Mouse (Mus musculus): ENCODE data around the gene Kcng3. TPM values are rescaled to one million over a fixed set of nuclear protein-coding genes. Genes with fewer than 3 reads are reported as not detected.

The Kcng3 gene
- total and polyA plus RNA-seq, 3 experiments: 0.05 TPM; not detected in 2

GRCm38 (mm10) chr17:83600976-83601375 is 30.7 kb downstream of the Kcng3 start:
- no peaks in the 10 kb centered on the region for H3K4me1 ChIP-seq (ENCODE audit: insufficient read depth, low read depth, low read length)
- TF ChIP-seq GATA1 (IDR thresholded peaks at IDR 0.05; ENCODE audit: borderline replicate concordance, low read length): no peak
- no peak for TF ChIP-seq TAL1 (conservative IDR thresholded peaks at IDR 0.05; ENCODE audit: low read depth, low read length)
- TF ChIP-seq GATA2 (IDR thresholded peaks at IDR 0.05; ENCODE audit: borderline replicate concordance, low read depth, low read length): no peak
- TF ChIP-seq CTCF (IDR thresholded peaks at IDR 0.05; ENCODE audit: low read depth, low read length): no peak
- TF ChIP-seq POLR2AphosphoS5 (IDR thresholded peaks at IDR 0.05; ENCODE audit: insufficient replicate concordance, low read depth, low read length): no peak

GRCm38 (mm10) chr17:83595966-83596365 is 35.7 kb downstream of the Kcng3 start:
- no peak for ATAC-seq (ENCODE audit: extremely low read depth, insufficient number of reproducible peaks, low FRiP score, poor library complexity, severe bottlenecking)
- peaks cover 10% of the 10 kb centered on the region; the same call in 1 of the 2 replicates for H3K27me3 ChIP-seq (ENCODE audit: insufficient read depth, low read length)
- no peaks in the 10 kb centered on the region for H3K4me1 ChIP-seq (ENCODE audit: insufficient read depth, low read depth, low read length)
- no peak for DNase-seq (ENCODE audit: low spot score)
- TF ChIP-seq GATA1 (IDR thresholded peaks at IDR 0.05; ENCODE audit: borderline replicate concordance, low read length): no peak
- no peak for TF ChIP-seq GATA2 (IDR thresholded peaks at IDR 0.05; ENCODE audit: borderline replicate concordance, low read depth, low read length)
- TF ChIP-seq TAL1 (conservative IDR thresholded peaks at IDR 0.05; ENCODE audit: low read depth, low read length): no peak
- no peak for TF ChIP-seq POLR2AphosphoS5 (IDR thresholded peaks at IDR 0.05; ENCODE audit: insufficient replicate concordance, low read depth, low read length)
- no peak for TF ChIP-seq CTCF (IDR thresholded peaks at IDR 0.05; ENCODE audit: low read depth, low read length)
- H3K9me3 ChIP-seq (replicated peaks): peaks cover 7% of the 10 kb centered on the region
- no peaks in the 10 kb centered on the region for H3K36me3 ChIP-seq (replicated peaks)
- no peak overlapping the region for H3K4me3 ChIP-seq (ENCODE audit: low read depth, low read length)

More at GRCm38 (mm10) chr17:83600976-83601375, 30.7 kb downstream of the Kcng3 start:
- Histone ChIP-seq H3K36me3 (replicated peaks) (no peaks in the 10 kb centered on the region), H3K4me3 (ENCODE audit: low read depth, low read length) (no peak overlapping the region), H3K27me3 (ENCODE audit: insufficient read depth, low read length) (peaks cover 5% of the 10 kb centered on the region; the same call in 1 of the 2 replicates), H3K9me3 (replicated peaks) (no peaks in the 10 kb centered on the region)
- DNase-seq (ENCODE audit: low spot score) (no peak), ATAC-seq (ENCODE audit: extremely low read depth, insufficient number of reproducible peaks, low FRiP score, poor library complexity, severe bottlenecking) (no peak)

- no peak for ATAC-seq (ENCODE audit: extremely low read depth, insufficient number of reproducible peaks, low FRiP score, poor library complexity, severe bottlenecking)
- Histone ChIP-seq H3K9me3 (replicated peaks) (peaks cover 12% of the 10 kb centered on the region), H3K4me1 (ENCODE audit: insufficient read depth, low read depth, low read length) (no peaks in the 10 kb centered on the region), H3K4me3 (ENCODE audit: low read depth, low read length) (no peak overlapping the region), H3K36me3 (replicated peaks) (no peaks in the 10 kb centered on the region), H3K27me3 (ENCODE audit: insufficient read depth, low read length) (peaks cover 12% of the 10 kb centered on the region; the same call in 1 of the 2 replicates)
- TF ChIP-seq GATA2 (IDR thresholded peaks at IDR 0.05; ENCODE audit: borderline replicate concordance, low read depth, low read length): no peak
- no peak for TF ChIP-seq GATA1 (IDR thresholded peaks at IDR 0.05; ENCODE audit: borderline replicate concordance, low read length)
- no peak for TF ChIP-seq POLR2AphosphoS5 (IDR thresholded peaks at IDR 0.05; ENCODE audit: insufficient replicate concordance, low read depth, low read length)
- TF ChIP-seq CTCF (IDR thresholded peaks at IDR 0.05; ENCODE audit: low read depth, low read length): no peak
- no peak for TF ChIP-seq TAL1 (conservative IDR thresholded peaks at IDR 0.05; ENCODE audit: low read depth, low read length)
- no peak for DNase-seq (ENCODE audit: low spot score)
Measured at GRCm38 (mm10) chr17:83594526-83594925, 37.2 kb downstream of the Kcng3 start.

- no peak for ATAC-seq (ENCODE audit: extremely low read depth, insufficient number of reproducible peaks, low FRiP score, poor library complexity, severe bottlenecking)
- Histone ChIP-seq H3K4me1 (ENCODE audit: insufficient read depth, low read depth, low read length) (no peaks in the 10 kb centered on the region), H3K4me3 (ENCODE audit: low read depth, low read length) (no peak overlapping the region), H3K9me3 (replicated peaks) (peaks cover 15% of the 10 kb centered on the region), H3K27me3 (ENCODE audit: insufficient read depth, low read length) (peaks cover 10% of the 10 kb centered on the region; the same call in 1 of the 2 replicates), H3K36me3 (replicated peaks) (no peaks in the 10 kb centered on the region)
- TF ChIP-seq POLR2AphosphoS5 (IDR thresholded peaks at IDR 0.05; ENCODE audit: insufficient replicate concordance, low read depth, low read length): no peak
- no peak for TF ChIP-seq TAL1 (conservative IDR thresholded peaks at IDR 0.05; ENCODE audit: low read depth, low read length)
- no peak for TF ChIP-seq GATA1 (IDR thresholded peaks at IDR 0.05; ENCODE audit: borderline replicate concordance, low read length)
- TF ChIP-seq GATA2 (IDR thresholded peaks at IDR 0.05; ENCODE audit: borderline replicate concordance, low read depth, low read length): no peak
- TF ChIP-seq CTCF (IDR thresholded peaks at IDR 0.05; ENCODE audit: low read depth, low read length): no peak
- DNase-seq (ENCODE audit: low spot score): no peak
Measured at GRCm38 (mm10) chr17:83593396-83593795, 38.3 kb downstream of the Kcng3 start.

- no peak for ATAC-seq (ENCODE audit: extremely low read depth, insufficient number of reproducible peaks, low FRiP score, poor library complexity, severe bottlenecking)
- Histone ChIP-seq H3K27me3 (ENCODE audit: insufficient read depth, low read length) (peaks cover 6% of the 10 kb centered on the region; the same call in 1 of the 2 replicates), H3K9me3 (replicated peaks) (peaks cover 17% of the 10 kb centered on the region), H3K4me1 (ENCODE audit: insufficient read depth, low read depth, low read length) (peaks cover 2% of the 10 kb centered on the region; the same call in 1 of the 2 replicates), H3K4me3 (ENCODE audit: low read depth, low read length) (no peak overlapping the region), H3K36me3 (replicated peaks) (no peaks in the 10 kb centered on the region)
- no peak for DNase-seq (ENCODE audit: low spot score)
- TF ChIP-seq CTCF (IDR thresholded peaks at IDR 0.05; ENCODE audit: low read depth, low read length) (no peak), GATA2 (IDR thresholded peaks at IDR 0.05; ENCODE audit: borderline replicate concordance, low read depth, low read length) (no peak), POLR2AphosphoS5 (IDR thresholded peaks at IDR 0.05; ENCODE audit: insufficient replicate concordance, low read depth, low read length) (no peak), GATA1 (IDR thresholded peaks at IDR 0.05; ENCODE audit: borderline replicate concordance, low read length) (no peak), TAL1 (conservative IDR thresholded peaks at IDR 0.05; ENCODE audit: low read depth, low read length) (no peak)
Measured at GRCm38 (mm10) chr17:83588663-83589341, 42.9 kb downstream of the Kcng3 start.

- H3K4me1 ChIP-seq (ENCODE audit: insufficient read depth, low read depth, low read length): peaks cover 4% of the 10 kb centered on the region
- no peaks in the 10 kb centered on the region for H3K36me3 ChIP-seq (replicated peaks)
- peaks cover 17% of the 10 kb centered on the region for H3K9me3 ChIP-seq (replicated peaks)
- peaks cover 5% of the 10 kb centered on the region; the same call in 1 of the 2 replicates for H3K27me3 ChIP-seq (ENCODE audit: insufficient read depth, low read length)
- H3K4me3 ChIP-seq (ENCODE audit: low read depth, low read length): no peak overlapping the region
- DNase-seq (ENCODE audit: low spot score) (no peak), ATAC-seq (ENCODE audit: extremely low read depth, insufficient number of reproducible peaks, low FRiP score, poor library complexity, severe bottlenecking) (no peak)
- TF ChIP-seq TAL1 (conservative IDR thresholded peaks at IDR 0.05; ENCODE audit: low read depth, low read length): no peak
- TF ChIP-seq CTCF (IDR thresholded peaks at IDR 0.05; ENCODE audit: low read depth, low read length): no peak
- no peak for TF ChIP-seq GATA1 (IDR thresholded peaks at IDR 0.05; ENCODE audit: borderline replicate concordance, low read length)
- no peak for TF ChIP-seq GATA2 (IDR thresholded peaks at IDR 0.05; ENCODE audit: borderline replicate concordance, low read depth, low read length)
- TF ChIP-seq POLR2AphosphoS5 (IDR thresholded peaks at IDR 0.05; ENCODE audit: insufficient replicate concordance, low read depth, low read length): no peak
Measured at GRCm38 (mm10) chr17:83587731-83588130, 44.0 kb downstream of the Kcng3 start.

Measured in G1E (cell line).